8 mouse cellular contexts compared by ENCODE assay signal in the genomic region with DNA sequence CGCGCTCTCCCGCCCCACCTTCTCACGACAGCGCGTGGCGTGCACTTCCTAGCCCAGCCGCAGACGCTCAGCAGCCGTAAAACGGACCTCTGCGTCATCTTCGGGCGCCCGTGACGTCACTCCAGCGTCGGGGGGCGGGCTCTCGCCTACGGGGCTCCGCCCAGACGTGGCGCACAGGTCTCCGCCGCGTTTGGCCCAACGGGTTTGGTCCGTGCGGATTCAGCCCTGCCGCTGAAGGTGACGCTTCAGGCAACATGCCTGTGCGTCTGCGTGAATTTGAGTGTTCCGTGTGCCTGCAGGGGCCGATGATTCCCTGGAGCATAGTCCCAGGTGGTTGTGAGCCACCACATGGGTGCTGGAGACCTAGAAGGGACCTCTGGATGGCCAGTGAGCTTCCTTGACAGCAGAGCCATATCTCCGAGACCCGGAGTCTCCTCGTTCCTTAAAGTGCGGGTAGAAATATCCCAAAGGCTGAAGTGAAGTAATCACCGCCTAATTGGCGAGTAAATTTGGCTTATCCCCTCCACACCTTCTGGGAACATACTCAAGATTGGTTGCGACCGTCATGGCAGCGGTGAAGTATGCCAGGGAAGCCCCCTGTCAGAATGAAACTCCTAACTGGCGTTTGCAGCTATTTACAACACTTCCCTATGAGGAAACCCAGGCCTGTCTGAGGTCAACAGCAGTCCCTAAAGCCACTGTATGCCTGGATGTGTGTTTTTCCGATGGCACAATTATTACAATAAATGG. TPM values are rescaled to one million over a fixed set of nuclear protein-coding genes. Genes with fewer than 3 reads are reported as not detected.
A peak's percentile ranks its signal among the peaks of the same experiment; 100 is the strongest.
DNase-seq lines count a peak whose midpoint lies in the region; ATAC-seq lines count a peak whose summit lies in the region.

A gene (minus strand): TSS at position 110 of the 750 bp plus-strand sequence.

- H3K27ac ChIP-seq in brown adipose tissue, adult 24 weeks (replicated peaks; ENCODE audit: low read depth, low read length) = peak within 1 kb of the TSS; percentile 81
- H3K27ac ChIP-seq in heart, embryonic 13.5 days (replicated peaks) = peak within 1 kb of the TSS; percentile 95
- H3K27ac ChIP-seq in liver, embryonic 12.5 days = peak within 1 kb of the TSS; percentile 91
- H3K27ac ChIP-seq in stomach, embryonic 15.5 days = peak within 1 kb of the TSS; percentile 93

- no peaks in the 10 kb centered on the region for H3K27me3 ChIP-seq in heart, embryonic 13.5 days (replicated peaks)
- no peaks in the 10 kb centered on the region for H3K27me3 ChIP-seq in liver, embryonic 12.5 days (replicated peaks)
- no peaks in the 10 kb centered on the region for H3K27me3 ChIP-seq in stomach, embryonic 15.5 days (replicated peaks)

- H3K4me3 ChIP-seq in brown adipose tissue, adult 24 weeks (ENCODE audit: insufficient read depth, low read depth, low read length) = peak within 1 kb of the TSS; percentile 82
- H3K4me3 ChIP-seq in heart, embryonic 13.5 days = peak within 1 kb of the TSS; percentile 82
- H3K4me3 ChIP-seq in liver, embryonic 12.5 days = peak within 1 kb of the TSS; percentile 82
- peak within 1 kb of the TSS; percentile 77 for H3K4me3 ChIP-seq in stomach, embryonic 15.5 days (replicated peaks)

- peak within 1 kb of the TSS; percentile 85 for H3K4me2 ChIP-seq in heart, embryonic 13.5 days
- peak within 1 kb of the TSS; percentile 88 for H3K4me2 ChIP-seq in liver, embryonic 12.5 days
- peak within 1 kb of the TSS; percentile 86 for H3K4me2 ChIP-seq in stomach, embryonic 15.5 days

- under 1% methylated on average over 47 of the region's 47 CpGs for WGBS in heart, embryonic 13.5 days
- WGBS in liver, embryonic 12.5 days (ENCODE audit: insufficient replicate concordance) = under 1% methylated on average over 47 of the region's 47 CpGs
- under 1% methylated on average over 47 of the region's 47 CpGs for WGBS in stomach, embryonic 15.5 days

- H3K4me1 ChIP-seq in brown adipose tissue, adult 24 weeks (ENCODE audit: control insufficient read depth, insufficient read depth, insufficient read length, low read length) = no peaks in the 10 kb centered on the region
- H3K4me1 ChIP-seq in heart, embryonic 13.5 days = peaks cover 20% of the 10 kb centered on the region
- H3K4me1 ChIP-seq in liver, embryonic 12.5 days = peaks cover 21% of the 10 kb centered on the region
- no peaks in the 10 kb centered on the region for H3K4me1 ChIP-seq in stomach, embryonic 15.5 days

- peak within 1 kb of the TSS; percentile 91 for H3K9ac ChIP-seq in heart, embryonic 13.5 days
- peak within 1 kb of the TSS; percentile 86 for H3K9ac ChIP-seq in liver, embryonic 12.5 days
- peak within 1 kb of the TSS; percentile 77 for H3K9ac ChIP-seq in stomach, embryonic 15.5 days

- peak; percentile 98 for DNase-seq in CD4-positive, CD25-positive, alpha-beta regulatory T cell, adult 2 months (ENCODE audit: low read depth, low spot score)
- peak; percentile 26 for DNase-seq in fat pad, adult 2 months (ENCODE audit: extremely low read depth, low read depth, low spot score)
- peak; percentile 97 for DNase-seq in kidney, postnatal 10 days
- DNase-seq in natural killer cell, adult 2 months (ENCODE audit: low spot score in 2 of 2) = peak; percentile 96 to 97

- peaks cover 16% of the 10 kb centered on the region for H3K36me3 ChIP-seq in heart, embryonic 13.5 days
- H3K36me3 ChIP-seq in liver, embryonic 12.5 days = peaks cover 17% of the 10 kb centered on the region
- no peaks in the 10 kb centered on the region for H3K36me3 ChIP-seq in stomach, embryonic 15.5 days

- no peaks in the 10 kb centered on the region for H3K9me3 ChIP-seq in heart, embryonic 13.5 days
- H3K9me3 ChIP-seq in liver, embryonic 12.5 days (replicated peaks) = no peaks in the 10 kb centered on the region
- no peaks in the 10 kb centered on the region for H3K9me3 ChIP-seq in stomach, embryonic 15.5 days

- peak; percentile 98 for ATAC-seq in heart, embryonic 13.5 days (ENCODE audit: extremely low read depth, insufficient number of reproducible peaks, low FRiP score, low TSS enrichment)
- ATAC-seq in liver, embryonic 12.5 days = peak; percentile 96
- ATAC-seq in stomach, embryonic 15.5 days (ENCODE audit: insufficient read depth, low FRiP score, low read depth) = peak; percentile 96

RNA-seq across cellular contexts. Expression of the gene that starts here (rescaled TPM):
- 4.4 and 5.7 TPM in 2 replicates for polyA plus RNA-seq in brown adipose tissue, adult 24 weeks (2012; ENCODE audit: insufficient read depth, insufficient read length, missing spikeins)
- 14.8 and 18.9 TPM in 2 replicates for polyA plus RNA-seq in heart, embryonic 13.5 days (2015; fragmentation: Nextera tagmentation; extraction: Ambion mirVana)
- polyA plus RNA-seq in liver, embryonic 12.5 days (2016; fragmentation: Nextera tagmentation; extraction: Ambion mirVana) = 12.5 and 13.0 TPM in 2 replicates
- 14.5 and 16.7 TPM in 2 replicates for polyA plus RNA-seq in stomach, embryonic 15.5 days (2015; fragmentation: Nextera tagmentation; extraction: Ambion mirVana)

Comparison
In these comparisons a context has a peak if more than half of its experiments do, and no peak if none do; other contexts are left out.
1. Peak in every context shown above with its lines: DNase-seq, ATAC-seq, H3K4me3 ChIP-seq and H3K27ac ChIP-seq.
2. DNase-seq: peak in every context shown above with its lines; median percentile 98 in CD4-positive, CD25-positive, alpha-beta regulatory T cell, adult 2 months; 97 in kidney, postnatal 10 days; 96 in natural killer cell, adult 2 months; 26 in fat pad, adult 2 months.